Mouse (Mus musculus) heart, postnatal 36 days (tissue): ENCODE measurements at regions not wholly inside any gene's neighbourhood (a gene's known extent, or its start where the extent isn't known, plus 50 kb on each side); places are given as distances from the start of the nearest gene placed in this dataset.

Experiments
- DNase-seq, 2 experiments: peaks; one replicate each; pipeline ENCODE4 v3.0.0; 2021 to 2022
- intact Hi-C: fragments of 180-260 bp; cut with DNase I; formaldehyde crosslinking; loops from one replicate; pipeline ENCODE4 v1.15.1; 2025

GRCm38 (mm10) chr13:107718973-107719620 is 325.1 kb upstream of the Smim15 start:
- intact Hi-C loops = no loop called here
- DNase-seq = no peak

- DNase-seq = no peak
- intact Hi-C loops = no loop called here
Measured at GRCm38 (mm10) chr13:107715616-107716015, 328.6 kb upstream of the Smim15 start.

- DNase-seq = no peak
- intact Hi-C loops = no loop called here
Measured at GRCm38 (mm10) chr13:107714001-107714400, 330.2 kb upstream of the Smim15 start.

GRCm38 (mm10) chr13:107711341-107711994 is 332.8 kb upstream of the Smim15 start:
- intact Hi-C loops = no loop called here
- no peak for DNase-seq

GRCm38 (mm10) chr13:107710368-107710767 is 333.9 kb upstream of the Smim15 start:
- DNase-seq = no peak
- intact Hi-C loops = no loop called here

- no peak for DNase-seq
- intact Hi-C loops = no loop called here
Measured at GRCm38 (mm10) chr13:107709828-107710227, 334.4 kb upstream of the Smim15 start.

- intact Hi-C loops = no loop called here
Measured at GRCm38 (mm10) chr13:107703736-107704135, 340.5 kb upstream of the Smim15 start.

GRCm38 (mm10) chr13:107700268-107701139 is 343.7 kb upstream of the Smim15 start:
- no peak for DNase-seq
- intact Hi-C loops = no loop called here

More at GRCm38 (mm10) chr13:107703736-107704135, 340.5 kb upstream of the Smim15 start:
- no peak for DNase-seq

- intact Hi-C loops = no loop called here
- no peak for DNase-seq
Measured at GRCm38 (mm10) chr13:107699251-107699650, 345.0 kb upstream of the Smim15 start.

- intact Hi-C loops = no loop called here
- no peak for DNase-seq
Measured at GRCm38 (mm10) chr13:107698345-107698744, 345.9 kb upstream of the Smim15 start.

- intact Hi-C loops = no loop called here
- DNase-seq = no peak
Measured at GRCm38 (mm10) chr13:107692123-107692830, 352.0 kb upstream of the Smim15 start.

GRCm38 (mm10) chr13:107688972-107689371 is 355.3 kb upstream of the Smim15 start:
- no peak for DNase-seq

GRCm38 (mm10) chr13:107685231-107685630 is 359.0 kb upstream of the Smim15 start:
- intact Hi-C loops = no loop called here
- DNase-seq = no peak

More at GRCm38 (mm10) chr13:107688972-107689371, 355.3 kb upstream of the Smim15 start:
- intact Hi-C loops = no loop called here

GRCm38 (mm10) chr13:107683909-107684308 is 360.3 kb upstream of the Smim15 start:
- no peak for DNase-seq
- intact Hi-C loops = no loop called here

- DNase-seq = no peak
- intact Hi-C loops = no loop called here
Measured at GRCm38 (mm10) chr13:107681719-107682118, 362.5 kb upstream of the Smim15 start.

GRCm38 (mm10) chr13:107678860-107679259 is 365.4 kb upstream of the Smim15 start:
- intact Hi-C loops = loop anchor here (5.0 kb wide), 1 partner anchor 363 kb away; the partner anchor contains the start of gene Smim15
- DNase-seq = no peak

GRCm38 (mm10) chr13:107677091-107677470 is 367.2 kb upstream of the Smim15 start:
- peak in 1 of 2 experiments; percentile 13 for DNase-seq
- intact Hi-C loops = loop anchor here (5.0 kb wide), 1 partner anchor 365 kb away; the partner anchor contains the start of gene Smim15

GRCm38 (mm10) chr13:107676310-107677090 is 367.7 kb upstream of the Smim15 start:
- peak; percentile 36 to 54 for DNase-seq
- intact Hi-C loops = loop anchor here (1.0 to 5.0 kb wide), 2 partner anchors 214 to 366 kb away; partner anchors contain the start of gene Smim15

- no peak for DNase-seq
- intact Hi-C loops = no loop called here
Measured at GRCm38 (mm10) chr13:107672166-107672565, 372.1 kb upstream of the Smim15 start.

- no peak for DNase-seq
- intact Hi-C loops = no loop called here
Measured at GRCm38 (mm10) chr13:107668509-107668908, 375.7 kb upstream of the Smim15 start.
